Mouse (Mus musculus) lung, adult 10 weeks (tissue): ENCODE results near the gene Nubp2. TPM values are rescaled to one million over a fixed set of nuclear protein-coding genes. Genes with fewer than 3 reads are reported as not detected.

Experiments
- polyA plus RNA-seq: library from polyadenylated mRNA; stranded (reverse); fragments of 350-450 nt; fragmentation: Illumina TruSeq; extraction: RNeasy Lipid Tissue Mini Kit (QIAGEN cat#74804); gene quantifications from one replicate; pipeline ENCODE4 v1.2.3, GENCODE M21; 2014; ENCODE audit warnings: low read depth, low replicate concordance; ENCODE audit not compliant: insufficient read depth

Nubp2 gene
- 28.8 TPM for polyA plus RNA-seq

DNA sequence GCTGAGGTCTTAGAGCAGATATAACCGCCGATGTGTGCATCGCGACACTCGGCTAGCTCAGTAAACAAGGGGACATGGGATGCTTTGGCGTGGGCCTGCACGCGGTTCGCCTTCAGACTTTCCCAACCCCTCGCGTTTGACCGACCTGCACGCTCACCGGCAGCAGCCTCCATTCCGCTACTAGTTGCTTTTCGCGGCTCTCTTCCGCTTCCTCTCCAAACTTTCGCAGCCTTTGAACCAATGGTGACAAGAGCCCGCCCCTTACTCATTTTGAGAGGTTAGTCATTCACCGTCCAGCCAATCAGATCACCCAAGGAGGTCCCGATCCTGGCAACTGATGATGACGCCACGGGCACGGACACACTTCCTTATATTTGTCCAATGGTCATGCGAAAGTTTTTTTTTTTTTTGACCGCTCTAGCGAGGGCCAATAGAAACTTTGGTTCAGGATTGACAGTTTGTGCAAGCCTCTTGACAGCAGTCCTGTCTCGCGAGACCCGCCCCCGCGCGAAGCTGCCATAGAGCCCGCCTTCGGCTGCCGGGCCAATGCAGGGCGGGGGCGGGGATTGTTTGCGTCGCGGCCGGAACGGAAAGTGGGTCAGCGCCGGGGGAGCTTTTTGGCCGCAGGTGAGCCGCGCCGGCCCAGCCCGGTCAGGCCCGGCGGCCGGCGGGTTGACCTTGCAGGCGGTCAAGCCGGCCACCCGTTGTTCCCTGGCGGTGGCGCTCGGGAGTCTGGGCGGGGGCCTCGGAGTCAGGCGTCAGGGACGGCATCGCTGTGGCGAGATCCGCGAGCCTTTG, at the start of gene Nubp2, which contains the start of gene Spsb3:
Gene Nubp2 (minus strand): TSS at position 216 of the 798 bp plus-strand sequence.
Gene Spsb3 (plus strand): TSS at position 510 of the 798 bp plus-strand sequence.

GRCm38 (mm10) chr17:24896241-24896992, 10.3 kb upstream of the Nubp2 start, which contains the start of gene Nme3:
Gene Nme3, plus strand, starts transcription at chr17:24896500.

GRCm38 (mm10) chr17:24894995-24895547, 8.9 kb upstream of the Nubp2 start, which contains the start of the genes Eme2 and Mrps34:
Gene Eme2, minus strand, starts transcription at chr17:24895087.
Gene Mrps34, plus strand, starts transcription at chr17:24895116.

DNA sequence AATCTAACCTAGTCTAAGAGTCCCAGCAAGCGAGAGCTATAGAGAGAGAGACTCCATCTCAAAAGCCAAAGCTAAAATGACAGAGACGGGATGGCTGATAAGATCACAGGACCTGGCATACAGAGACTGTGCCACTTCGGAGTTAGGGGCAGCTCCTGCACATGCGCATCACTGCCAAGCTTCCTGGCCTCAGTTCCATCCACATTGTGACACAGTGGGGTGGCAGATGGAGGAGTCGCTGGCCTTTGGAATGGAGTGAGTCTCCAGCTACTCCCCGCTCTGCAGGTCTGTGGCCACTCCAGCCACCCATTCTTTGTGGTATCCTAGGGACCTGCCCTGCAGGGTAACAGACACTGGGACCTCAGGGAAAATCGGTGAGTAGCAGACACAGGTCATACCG, 20.4 kb downstream of the Nubp2 start, which contains the start of gene Igfals:
Gene Igfals (plus strand): TSS at position 222 of the 400 bp plus-strand sequence.

DNA sequence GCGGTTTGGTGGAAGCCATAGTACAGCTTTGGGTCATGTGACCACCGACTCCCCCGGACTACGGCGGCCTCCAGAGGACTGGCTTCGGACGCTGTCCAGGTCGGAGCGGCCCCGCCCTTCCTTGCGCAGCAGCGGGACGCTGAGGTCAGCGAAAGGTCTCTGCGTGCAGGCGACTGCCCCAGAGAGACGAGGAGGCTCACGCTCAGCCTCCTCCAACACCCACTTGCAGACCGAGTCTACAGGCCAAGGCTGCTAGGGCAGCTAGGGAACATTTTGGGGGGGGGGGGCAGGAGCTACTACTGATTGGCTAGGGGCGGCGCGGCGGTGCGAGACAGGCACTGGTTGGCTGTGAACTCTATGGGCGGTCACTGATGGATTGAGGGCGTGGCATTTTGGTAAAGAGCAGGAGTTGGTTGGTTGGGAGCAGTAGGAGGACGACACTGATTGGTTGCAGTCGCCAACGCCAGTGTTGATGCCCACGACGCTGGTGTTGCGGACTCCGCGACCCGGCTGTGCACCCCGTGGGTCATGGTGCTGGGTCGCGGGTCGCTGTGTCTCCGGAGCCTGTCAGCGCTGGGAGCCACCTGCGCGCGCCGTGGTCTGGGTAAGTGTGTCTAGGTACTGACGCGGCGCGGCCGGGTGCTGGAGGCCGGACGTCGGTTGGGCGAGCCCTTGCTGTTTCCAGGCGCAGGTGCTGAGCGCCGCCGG, 35.9 kb downstream of the Nubp2 start, which contains the start of gene Fahd1:
Gene Fahd1 (minus strand): TSS at position 300 of the 708 bp plus-strand sequence.

GRCm38 (mm10) chr17:24839842-24840241, 46.3 kb downstream of the Nubp2 start, which contains the start of gene Hagh:
Gene Hagh, plus strand, starts transcription at chr17:24840143.

Other genes starting within 250 kb of the Nubp2 start
- gene Slc9a3r2, start 236.0 kb downstream of the Nubp2 start, polyA plus RNA-seq: 287 TPM
- gene Npw, start 227.9 kb downstream of the Nubp2 start, polyA plus RNA-seq: 29.8 TPM
- 17.1 TPM for gene Zfp598, start 216.7 kb downstream of the Nubp2 start, polyA plus RNA-seq
- 0.15 TPM for gene Syngr3, start 196.4 kb downstream of the Nubp2 start, polyA plus RNA-seq
- 16.3 TPM for gene Gfer, start 190.2 kb downstream of the Nubp2 start, polyA plus RNA-seq
- gene Noxo1, start 190.1 kb downstream of the Nubp2 start, polyA plus RNA-seq: 5.1 TPM
- gene Tbl3, start 178.7 kb downstream of the Nubp2 start, polyA plus RNA-seq: 18.7 TPM
- not detected for gene Rnf151, start 168.3 kb downstream of the Nubp2 start, polyA plus RNA-seq
- gene Rps2, start 168.2 kb downstream of the Nubp2 start, polyA plus RNA-seq: 1,101 TPM
- 263 TPM for gene Ndufb10, start 161.9 kb downstream of the Nubp2 start, polyA plus RNA-seq
- gene Rpl3l, start 158.5 kb downstream of the Nubp2 start, polyA plus RNA-seq: 1.8 TPM
- 138 TPM for gene Msrb1, start 149.7 kb downstream of the Nubp2 start, polyA plus RNA-seq
- gene Hs3st6, start 133.4 kb downstream of the Nubp2 start, polyA plus RNA-seq: 4.0 TPM
- gene Meiob, start 82.1 kb downstream of the Nubp2 start, polyA plus RNA-seq: not detected
- 45.6 TPM for gene Hagh, start 46.2 kb downstream of the Nubp2 start, polyA plus RNA-seq
- gene Fahd1, start 36.0 kb downstream of the Nubp2 start, polyA plus RNA-seq: 9.0 TPM
- 1.3 TPM for gene Igfals, start 20.4 kb downstream of the Nubp2 start, polyA plus RNA-seq
- gene Spsb3, start 294 bp upstream of the Nubp2 start, polyA plus RNA-seq: 25.7 TPM
- gene Eme2, start 8.7 kb upstream of the Nubp2 start, polyA plus RNA-seq: 8.2 TPM
- 47.3 TPM for gene Mrps34, start 8.8 kb upstream of the Nubp2 start, polyA plus RNA-seq
- 65.8 TPM for gene Nme3, start 10.2 kb upstream of the Nubp2 start, polyA plus RNA-seq
- gene Mapk8ip3, start 50.6 kb upstream of the Nubp2 start, polyA plus RNA-seq: 16.0 TPM
- 12.6 TPM for gene Jpt2, start 74.3 kb upstream of the Nubp2 start, polyA plus RNA-seq
- gene Cramp1l, start 129.4 kb upstream of the Nubp2 start, polyA plus RNA-seq: 3.6 TPM
- 6.4 TPM for gene Ift140, start 129.7 kb upstream of the Nubp2 start, polyA plus RNA-seq
- 141 TPM for gene Tmem204, start 197.2 kb upstream of the Nubp2 start, polyA plus RNA-seq
- 11.7 TPM for gene Telo2, start 229.6 kb upstream of the Nubp2 start, polyA plus RNA-seq
- gene Ptx4, start 234.4 kb upstream of the Nubp2 start, polyA plus RNA-seq: not detected
- 13.7 TPM for gene Clcn7, start 247.0 kb upstream of the Nubp2 start, polyA plus RNA-seq